Comparison of ENCODE assay signal across 14 mouse cellular contexts in the genomic region with DNA sequence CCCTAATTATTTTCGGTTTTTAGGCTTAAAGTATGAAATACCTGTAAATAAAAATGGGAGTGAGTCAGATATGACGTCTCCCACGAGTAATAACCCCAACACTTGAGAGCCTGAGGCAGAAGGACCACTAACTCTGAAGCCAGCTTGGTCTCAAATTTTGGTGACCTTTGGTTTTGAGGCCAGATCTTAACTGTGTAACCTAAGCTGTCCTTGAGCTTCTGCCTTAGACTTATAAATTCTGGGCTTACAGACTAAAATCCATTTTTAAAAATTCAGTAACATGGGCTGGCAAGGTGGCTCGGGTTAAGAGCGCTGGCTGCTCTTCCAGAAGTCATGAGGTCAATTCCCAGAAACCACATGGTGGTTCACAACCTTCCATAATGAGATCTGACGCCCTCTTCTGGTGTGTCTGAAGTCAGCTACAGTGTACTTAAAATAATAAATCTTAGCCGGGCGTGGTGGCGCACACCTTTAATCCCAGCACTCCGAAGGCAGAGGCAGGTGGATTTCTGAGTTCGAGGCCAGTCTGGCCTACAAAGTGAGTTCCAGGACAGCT. TPM values are rescaled to one million over a fixed set of nuclear protein-coding genes. Genes with fewer than 3 reads are reported as not detected.
A peak's percentile ranks its signal among the peaks of the same experiment; 100 is the strongest.
DNase-seq lines count a peak whose midpoint lies in the region; ATAC-seq and TF ChIP-seq lines count a peak whose summit lies in the region.
"Had no signal": no experiment of that assay in that cellular context is flagged by ENCODE, and none has a peak within 500 bp of the region (broad histone marks: within the 10 kb centered on the region; RNA-seq: fewer than 3 reads in every experiment).

No protein-coding gene starts in this region.

- no peak overlapping the region for H3K9ac ChIP-seq in forebrain, embryonic 16.5 days (replicated peaks; ENCODE audit: low read depth, low read length)
- H3K9ac ChIP-seq in embryonic facial prominence, embryonic 14.5 days (ENCODE audit: low read depth, low read length) = no peak overlapping the region
- H3K9ac ChIP-seq: hindbrain, embryonic 12.5 days had no signal

- WGBS in forebrain, embryonic 10.5 days = 44% methylated on average over 11 of the region's 11 CpGs
- WGBS in forebrain, embryonic 16.5 days = 52% methylated on average over 11 of the region's 11 CpGs
- WGBS in embryonic facial prominence, embryonic 14.5 days = 51% methylated on average over 11 of the region's 11 CpGs
- 75% methylated on average over 11 of the region's 11 CpGs for WGBS in olfactory bulb, adult 2 months

- peak overlapping the region; percentile 57 for H3K4me3 ChIP-seq in forebrain, embryonic 10.5 days
- no peak overlapping the region for H3K4me3 ChIP-seq in forebrain, embryonic 16.5 days (replicated peaks; ENCODE audit: low read length)
- H3K4me3 ChIP-seq in left cerebral cortex, adult 2 months = no peak overlapping the region
- no peak overlapping the region for H3K4me3 ChIP-seq in embryonic facial prominence, embryonic 14.5 days (ENCODE audit: low read depth, low read length)
- no peak overlapping the region for H3K4me3 ChIP-seq in olfactory bulb, adult 2 months (ENCODE audit: insufficient read depth, low read depth, low read length)

- H3K27ac ChIP-seq in forebrain, embryonic 10.5 days = no peak overlapping the region
- no peak overlapping the region for H3K27ac ChIP-seq in forebrain, embryonic 16.5 days (ENCODE audit: low read length)
- H3K27ac ChIP-seq in left cerebral cortex, adult 2 months = no peak overlapping the region
- H3K27ac ChIP-seq in embryonic facial prominence, embryonic 14.5 days (replicated peaks; ENCODE audit: low read depth, low read length) = no peak overlapping the region
- 0 out of 2 replicates have a peak overlapping the region, but pooled peaks have one; percentile 9 for H3K27ac ChIP-seq in olfactory bulb, adult 2 months (ENCODE audit: insufficient read depth, low read depth, low read length)
- H3K27ac ChIP-seq: forebrain, embryonic 13.5 days; hindbrain, embryonic 12.5 days had no signal

- no peaks in the 10 kb centered on the region for H3K9me3 ChIP-seq in forebrain, embryonic 10.5 days
- H3K9me3 ChIP-seq in forebrain, embryonic 16.5 days (ENCODE audit: control insufficient read depth, low read length) = no peaks in the 10 kb centered on the region
- H3K9me3 ChIP-seq in embryonic facial prominence, embryonic 14.5 days (ENCODE audit: control insufficient read depth, low read length) = no peaks in the 10 kb centered on the region
- H3K9me3 ChIP-seq: forebrain, embryonic 13.5 days; hindbrain, embryonic 12.5 days had no signal

- H3K4me2 ChIP-seq in forebrain, embryonic 16.5 days (ENCODE audit: low read length) = no peak overlapping the region
- H3K4me2 ChIP-seq in embryonic facial prominence, embryonic 14.5 days (ENCODE audit: low read depth, low read length) = peak overlapping the region; percentile 91; the same call in 1 of the 2 replicates

- peak; percentile 14 for TF ChIP-seq CTCF in left cerebral cortex, adult 2 months (IDR thresholded peaks at IDR 0.05)
- no peak for TF ChIP-seq CTCF in olfactory bulb, adult 2 months (IDR thresholded peaks at IDR 0.05; ENCODE audit: insufficient read depth, low read depth, low read length)

- DNase-seq in forebrain, embryonic 10.5 days (ENCODE audit: extremely low spot score, low spot score) = no peak
- no peak for DNase-seq in left cerebral cortex, adult 2 months (ENCODE audit: extremely low spot score in 1 of 2, low spot score in 2 of 2)
- no peak for DNase-seq in left cerebral cortex, adult 18-20 months (ENCODE audit: low spot score in 2 of 2)
- no peak for DNase-seq in embryonic facial prominence, embryonic 14.5 days (ENCODE audit: low spot score)
- no peak for DNase-seq in testis, postnatal 10 days (ENCODE audit: low spot score)
- DNase-seq in B cell, adult 2 months = no peak
- DNase-seq: cerebellum, adult 9-10 months had no signal

- no peaks in the 10 kb centered on the region for H3K36me3 ChIP-seq in forebrain, embryonic 10.5 days (replicated peaks)
- no peaks in the 10 kb centered on the region for H3K36me3 ChIP-seq in forebrain, embryonic 16.5 days (ENCODE audit: control insufficient read depth, insufficient read depth)
- no peaks in the 10 kb centered on the region for H3K36me3 ChIP-seq in embryonic facial prominence, embryonic 14.5 days (ENCODE audit: control insufficient read depth, insufficient read depth, low read length)
- H3K36me3 ChIP-seq: hindbrain, embryonic 12.5 days had no signal

- H3K4me1 ChIP-seq in forebrain, embryonic 10.5 days = peaks cover 44% of the 10 kb centered on the region
- H3K4me1 ChIP-seq in forebrain, embryonic 16.5 days (replicated peaks; ENCODE audit: control insufficient read depth, insufficient read depth, low read length) = peaks cover 24% of the 10 kb centered on the region
- H3K4me1 ChIP-seq in embryonic facial prominence, embryonic 14.5 days (ENCODE audit: control insufficient read depth, insufficient read depth, low read length) = no peaks in the 10 kb centered on the region; the same call in 1 of the 2 replicates
- H3K4me1 ChIP-seq in olfactory bulb, adult 2 months (ENCODE audit: control insufficient read depth, insufficient read depth, low read length) = peaks cover 23% of the 10 kb centered on the region

- ATAC-seq in forebrain, embryonic 16.5 days = no peak
- no peak for ATAC-seq in embryonic facial prominence, embryonic 14.5 days (ENCODE audit: low read depth)

- intact Hi-C loops in left cerebral cortex, adult 2 months (cut with DNase I) = no loop called here

- TF ChIP-seq POLR2A in olfactory bulb, adult 2 months (IDR thresholded peaks at IDR 0.05; ENCODE audit: insufficient read depth, low read depth, low read length) = no peak

- H3K27me3 ChIP-seq in forebrain, embryonic 10.5 days (ENCODE audit: poor library complexity, severe bottlenecking) = peaks cover 100% of the 10 kb centered on the region
- H3K27me3 ChIP-seq in forebrain, embryonic 16.5 days (replicated peaks; ENCODE audit: control insufficient read depth, insufficient read depth, low read length) = peaks cover 19% of the 10 kb centered on the region
- peaks cover 77% of the 10 kb centered on the region for H3K27me3 ChIP-seq in embryonic facial prominence, embryonic 14.5 days (replicated peaks; ENCODE audit: control insufficient read depth, insufficient read depth, low read length)

RNA-seq across cellular contexts. Expression of a gene that starts 1.5 kb away (rescaled TPM):
- 55.1 and 68.7 TPM in 2 replicates for polyA plus RNA-seq in forebrain, embryonic 10.5 days (2016; fragmentation: Nextera tagmentation; extraction: Ambion mirVana)
- polyA plus RNA-seq in forebrain, embryonic 16.5 days (2015; fragmentation: Nextera tagmentation; extraction: Ambion mirVana) = 30.4 and 42.4 TPM in 2 replicates
- total RNA-seq in left cerebral cortex, adult 2 months (2021) = 100 to 1,000 TPM; 384 to 423 TPM
- 100 to 1,000 TPM; 215 to 228 TPM for total RNA-seq in left cerebral cortex, adult 18-20 months (2021)
- 57.5 and 60.3 TPM in 2 replicates for polyA plus RNA-seq in embryonic facial prominence, embryonic 14.5 days (2014; fragmentation: Nextera tagmentation; extraction: Ambion mirVana)
- not detected in 2 replicates for polyA plus RNA-seq in olfactory bulb, adult 2 months (2012; ENCODE audit: insufficient read depth, insufficient read length, low replicate concordance, missing spikeins)
- total RNA-seq: neutrophil, adult 5-6 weeks had no signal

RNA-seq across cellular contexts. Expression of a gene that starts 5.0 kb away (rescaled TPM):
- 204 and 219 TPM in 2 replicates for polyA plus RNA-seq in forebrain, embryonic 10.5 days (2016; fragmentation: Nextera tagmentation; extraction: Ambion mirVana)
- polyA plus RNA-seq in forebrain, embryonic 16.5 days (2015; fragmentation: Nextera tagmentation; extraction: Ambion mirVana) = 75.0 and 96.2 TPM in 2 replicates
- total RNA-seq in left cerebral cortex, adult 2 months (2021) = 100 to 1,000 TPM; 490 to 507 TPM
- total RNA-seq in left cerebral cortex, adult 18-20 months (2021) = 100 to 1,000 TPM; 333 to 422 TPM
- 167 and 193 TPM in 2 replicates for polyA plus RNA-seq in embryonic facial prominence, embryonic 14.5 days (2014; fragmentation: Nextera tagmentation; extraction: Ambion mirVana)
- polyA plus RNA-seq in olfactory bulb, adult 2 months (2012; ENCODE audit: insufficient read depth, insufficient read length, low replicate concordance, missing spikeins) = 885 TPM in 1 of 2 replicates, not detected in the other

RNA-seq across cellular contexts. Expression of a gene that starts 21.5 kb away (rescaled TPM):
- 20.7 and 21.5 TPM in 2 replicates for polyA plus RNA-seq in forebrain, embryonic 10.5 days (2016; fragmentation: Nextera tagmentation; extraction: Ambion mirVana)
- polyA plus RNA-seq in forebrain, embryonic 16.5 days (2015; fragmentation: Nextera tagmentation; extraction: Ambion mirVana) = 191 and 212 TPM in 2 replicates
- 100 to 1,000 TPM; 848 to 875 TPM for total RNA-seq in left cerebral cortex, adult 2 months (2021)
- total RNA-seq in left cerebral cortex, adult 18-20 months (2021) = 100 to 1,000 TPM; 795 to 921 TPM
- 10.8 and 14.1 TPM in 2 replicates for polyA plus RNA-seq in embryonic facial prominence, embryonic 14.5 days (2014; fragmentation: Nextera tagmentation; extraction: Ambion mirVana)
- not detected in 2 replicates for polyA plus RNA-seq in olfactory bulb, adult 2 months (2012; ENCODE audit: insufficient read depth, insufficient read length, low replicate concordance, missing spikeins)
- total RNA-seq: megakaryocyte progenitor cell, adult 5-6 weeks; neutrophil, adult 5-6 weeks had no signal

RNA-seq across cellular contexts. Expression of a gene that starts 36.9 kb away (rescaled TPM):
- polyA plus RNA-seq in forebrain, embryonic 10.5 days (2016; fragmentation: Nextera tagmentation; extraction: Ambion mirVana) = not detected in 2 replicates
- polyA plus RNA-seq in forebrain, embryonic 16.5 days (2015; fragmentation: Nextera tagmentation; extraction: Ambion mirVana) = not detected in 2 replicates
- total RNA-seq in left cerebral cortex, adult 2 months (2021) = not detected
- total RNA-seq in left cerebral cortex, adult 18-20 months (2021) = not detected
- 1.4 TPM in 1 of 2 replicates, not detected in the other for polyA plus RNA-seq in embryonic facial prominence, embryonic 14.5 days (2014; fragmentation: Nextera tagmentation; extraction: Ambion mirVana)
- not detected in 2 replicates for polyA plus RNA-seq in olfactory bulb, adult 2 months (2012; ENCODE audit: insufficient read depth, insufficient read length, low replicate concordance, missing spikeins)
- total RNA-seq: layer of hippocampus, adult 18-20 months; megakaryocyte progenitor cell, adult 5-6 weeks; neutrophil, adult 5-6 weeks had no signal
- polyA plus RNA-seq: forebrain, embryonic 13.5 days; hindbrain, embryonic 12.5 days had no signal

RNA-seq across cellular contexts. Expression of a gene that starts 40.4 kb away (rescaled TPM):
- 155 and 164 TPM in 2 replicates for polyA plus RNA-seq in forebrain, embryonic 10.5 days (2016; fragmentation: Nextera tagmentation; extraction: Ambion mirVana)
- 63.8 and 66.7 TPM in 2 replicates for polyA plus RNA-seq in forebrain, embryonic 16.5 days (2015; fragmentation: Nextera tagmentation; extraction: Ambion mirVana)
- total RNA-seq in left cerebral cortex, adult 2 months (2021) = 10 to 100 TPM; 48.7 to 51.4 TPM
- 10 to 100 TPM; 40.5 to 46.5 TPM for total RNA-seq in left cerebral cortex, adult 18-20 months (2021)
- 60.9 and 77.0 TPM in 2 replicates for polyA plus RNA-seq in embryonic facial prominence, embryonic 14.5 days (2014; fragmentation: Nextera tagmentation; extraction: Ambion mirVana)
- polyA plus RNA-seq in olfactory bulb, adult 2 months (2012; ENCODE audit: insufficient read depth, insufficient read length, low replicate concordance, missing spikeins) = not detected in 2 replicates

Comparison
In these comparisons a context has a peak if more than half of its experiments do, and no peak if none do; other contexts are left out.
1. RNA of a gene that starts 1.5 kb away (polyA plus RNA-seq): 55.1 to 68.7 TPM in forebrain, embryonic 10.5 days, 57.5 to 60.3 TPM in embryonic facial prominence, embryonic 14.5 days and 30.4 to 42.4 TPM in forebrain, embryonic 16.5 days; not detected in olfactory bulb, adult 2 months; every median in the first group is over 10 times any median in the second.
2. RNA of a gene that starts 21.5 kb away (polyA plus RNA-seq): 191 to 212 TPM in forebrain, embryonic 16.5 days, 20.7 to 21.5 TPM in forebrain, embryonic 10.5 days and 10.8 to 14.1 TPM in embryonic facial prominence, embryonic 14.5 days; not detected in olfactory bulb, adult 2 months; every median in the first group is over 10 times any median in the second.